In genomic region chr6:71156674-71157326, GRCm38 (mm10) we compare ENCODE assay signal across 10 mouse cellular contexts. TPM values are rescaled to one million over a fixed set of nuclear protein-coding genes. Genes with fewer than 3 reads are reported as not detected.
A peak's percentile ranks its signal among the peaks of the same experiment; 100 is the strongest.
DNase-seq lines count a peak whose midpoint lies in the region; ATAC-seq and TF ChIP-seq lines count a peak whose summit lies in the region.
"Had no signal": no experiment of that assay in that cellular context is flagged by ENCODE, and none has a peak within 500 bp of the region (broad histone marks: within the 10 kb centered on the region; RNA-seq: fewer than 3 reads in every experiment).

No protein-coding gene starts in this region.

- no peaks in the 10 kb centered on the region for H3K4me1 ChIP-seq in midbrain, embryonic 11.5 days (ENCODE audit: control insufficient read depth, insufficient read depth, low read length)
- no peaks in the 10 kb centered on the region for H3K4me1 ChIP-seq in midbrain, embryonic 13.5 days (replicated peaks)
- peaks cover 8% of the 10 kb centered on the region for H3K4me1 ChIP-seq in intestine, postnatal 0 days (replicated peaks; ENCODE audit: control insufficient read depth, insufficient read depth, low read length)
- H3K4me1 ChIP-seq: stomach, embryonic 15.5 days had no signal

- no peaks in the 10 kb centered on the region for H3K27me3 ChIP-seq in midbrain, embryonic 11.5 days (ENCODE audit: control insufficient read depth, insufficient read depth, low read length)
- H3K27me3 ChIP-seq in midbrain, embryonic 13.5 days: no peaks in the 10 kb centered on the region
- H3K27me3 ChIP-seq in intestine, postnatal 0 days (replicated peaks; ENCODE audit: control insufficient read depth, insufficient read depth, low read length): no peaks in the 10 kb centered on the region
- H3K27me3 ChIP-seq: stomach, embryonic 15.5 days had no signal

- peak; percentile 79 for TF ChIP-seq CTCF in intestine, postnatal 0 days (IDR thresholded peaks at IDR 0.05; ENCODE audit: low read depth)

- no peak overlapping the region for H3K4me2 ChIP-seq in midbrain, embryonic 11.5 days
- no peak overlapping the region for H3K4me2 ChIP-seq in midbrain, embryonic 13.5 days (replicated peaks)
- H3K4me2 ChIP-seq in intestine, postnatal 0 days (replicated peaks; ENCODE audit: low read depth): 0 out of 2 replicates have a peak overlapping the region, but pooled peaks have one; percentile 10
- H3K4me2 ChIP-seq: stomach, embryonic 15.5 days had no signal

- no peak overlapping the region for H3K4me3 ChIP-seq in midbrain, embryonic 11.5 days (ENCODE audit: low read depth, low read length)
- no peak overlapping the region for H3K4me3 ChIP-seq in midbrain, embryonic 13.5 days (replicated peaks)
- no peak overlapping the region for H3K4me3 ChIP-seq in intestine, postnatal 0 days (ENCODE audit: low read depth, low read length)
- H3K4me3 ChIP-seq: stomach, embryonic 15.5 days had no signal

- no peak overlapping the region for H3K27ac ChIP-seq in midbrain, embryonic 11.5 days (ENCODE audit: low read depth, low read length)
- no peak overlapping the region for H3K27ac ChIP-seq in midbrain, embryonic 13.5 days
- peak overlapping the region; percentile 3; the same call in 1 of the 2 replicates for H3K27ac ChIP-seq in intestine, postnatal 0 days (ENCODE audit: low read depth, low read length)
- H3K27ac ChIP-seq: stomach, embryonic 15.5 days had no signal

- H3K36me3 ChIP-seq in midbrain, embryonic 11.5 days (ENCODE audit: control insufficient read depth, insufficient read depth, low read length): no peaks in the 10 kb centered on the region
- no peaks in the 10 kb centered on the region for H3K36me3 ChIP-seq in midbrain, embryonic 13.5 days
- no peaks in the 10 kb centered on the region for H3K36me3 ChIP-seq in intestine, postnatal 0 days (ENCODE audit: control insufficient read depth, insufficient read depth)
- H3K36me3 ChIP-seq: stomach, embryonic 15.5 days had no signal

- 81% methylated on average over 5 of the region's 5 CpGs for WGBS in midbrain, embryonic 11.5 days
- 70% methylated on average over 5 of the region's 5 CpGs for WGBS in midbrain, embryonic 13.5 days
- WGBS in intestine, postnatal 0 days: 53% methylated on average over 5 of the region's 5 CpGs

- intact Hi-C loops in heart, postnatal 25 days (cut with DNase I): no loop called here

- no peaks in the 10 kb centered on the region for H3K9me3 ChIP-seq in midbrain, embryonic 11.5 days (ENCODE audit: control insufficient read depth, low read length)
- no peaks in the 10 kb centered on the region for H3K9me3 ChIP-seq in midbrain, embryonic 13.5 days
- no peaks in the 10 kb centered on the region for H3K9me3 ChIP-seq in intestine, postnatal 0 days (ENCODE audit: control insufficient read depth)
- H3K9me3 ChIP-seq: stomach, embryonic 15.5 days had no signal

- no peak overlapping the region for H3K9ac ChIP-seq in midbrain, embryonic 11.5 days (ENCODE audit: low read length)
- H3K9ac ChIP-seq in midbrain, embryonic 13.5 days (replicated peaks): no peak overlapping the region
- H3K9ac ChIP-seq in intestine, postnatal 0 days (ENCODE audit: low read depth, low read length): no peak overlapping the region
- H3K9ac ChIP-seq: stomach, embryonic 15.5 days had no signal

- DNase-seq in adrenal gland, postnatal 10 days: peak; percentile 25
- DNase-seq in adrenal gland, postnatal 4 days (ENCODE audit: low spot score in 2 of 2): no peak
- DNase-seq in midbrain, embryonic 11.5 days (ENCODE audit: low spot score, missing footprints): peak; percentile 88
- DNase-seq in thymus, postnatal 25 days: peak; percentile 57
- no peak for DNase-seq in heart, adult 9 months (ENCODE audit: low spot score in 2 of 2)
- no peak for DNase-seq in heart, postnatal 25 days (ENCODE audit: low spot score)

- no peak for ATAC-seq in midbrain, embryonic 11.5 days (ENCODE audit: low FRiP score)
- ATAC-seq in midbrain, embryonic 13.5 days: no peak
- peak; percentile 79 for ATAC-seq in intestine, postnatal 0 days

RNA-seq across cellular contexts. Expression of gene Thnsl2, which starts 12.6 kb away (rescaled TPM):
- total RNA-seq in adrenal gland, postnatal 10 days (2021): 10 to 100 TPM; 16.6 to 17.0 TPM
- total RNA-seq in adrenal gland, postnatal 4 days (2021): 10 to 100 TPM; 27.9 to 31.7 TPM
- polyA plus RNA-seq in midbrain, embryonic 11.5 days (2014; fragmentation: Nextera tagmentation; extraction: Ambion mirVana): 5.3 and 7.4 TPM in 2 replicates
- polyA plus RNA-seq in midbrain, embryonic 13.5 days (2015; fragmentation: Nextera tagmentation; extraction: Ambion mirVana): 3.7 and 3.9 TPM in 2 replicates
- polyA plus RNA-seq in intestine, postnatal 0 days (2015; fragmentation: Nextera tagmentation; extraction: Ambion mirVana): 55.8 and 68.8 TPM in 2 replicates
- total RNA-seq in heart, postnatal 25 days (2021): 1 to 10 TPM; 4.2 to 4.9 TPM
- polyA plus RNA-seq: C2C12 had no signal

RNA-seq across cellular contexts. Expression of gene Fabp1, which starts 42.8 kb away (rescaled TPM):
- total RNA-seq in adrenal gland, postnatal 10 days (2021): 100 to 1,000 TPM; 160 to 453 TPM
- 100 to 1,000 TPM in 1 of 2 experiments, 1 to 10 TPM in 1; 7.4 to 190 TPM for total RNA-seq in adrenal gland, postnatal 4 days (2021)
- not detected in 2 replicates for polyA plus RNA-seq in midbrain, embryonic 11.5 days (2014; fragmentation: Nextera tagmentation; extraction: Ambion mirVana)
- 1.9 TPM in 1 of 2 replicates, not detected in the other for polyA plus RNA-seq in midbrain, embryonic 13.5 days (2015; fragmentation: Nextera tagmentation; extraction: Ambion mirVana)
- 14,893 and 15,612 TPM in 2 replicates for polyA plus RNA-seq in intestine, postnatal 0 days (2015; fragmentation: Nextera tagmentation; extraction: Ambion mirVana)
- not detected for total RNA-seq in heart, postnatal 25 days (2021)
- polyA plus RNA-seq: C2C12 had no signal

Comparison
In these comparisons a context has a peak if more than half of its experiments do, and no peak if none do; other contexts are left out.
1. DNase-seq: peak in adrenal gland, postnatal 10 days (single experiment), midbrain, embryonic 11.5 days (single experiment) and thymus, postnatal 25 days (single experiment); none in adrenal gland, postnatal 4 days (0 of 2), heart, adult 9 months (0 of 2) and heart, postnatal 25 days (single experiment).
2. RNA of gene Fabp1, which starts 42.8 kb away (total RNA-seq): 160 to 453 TPM in adrenal gland, postnatal 10 days and 7.4 to 190 TPM in adrenal gland, postnatal 4 days; not detected in heart, postnatal 25 days; every median in the first group is over 4 times any median in the second.